Mouse (Mus musculus) liver, adult 2 months (tissue): ENCODE measurements at regions not wholly inside any gene's neighbourhood (a gene's known extent, or its start where the extent isn't known, plus 50 kb on each side); places are given as distances from the start of the nearest gene placed in this dataset.
A peak's percentile ranks its signal among the peaks of the same experiment; 100 is the strongest.
"Not testable (repeated sequence)": the region's sequence is repeated elsewhere in the genome, so short reads cannot be mapped to it uniquely, and the experiment has no call there.

ENCODE experiments used
- DNase-seq: peaks from one replicate; pipeline ENCODE4 v3.0.0-alpha.2; 2011; ENCODE audit warnings: low read depth, low spot score; ENCODE audit errors: extremely low read depth
- H3K27ac ChIP-seq: fragments of 200-500 bp; replicated peaks from 2 replicates; pipeline ENCODE4 v1.5.1; 2012; ENCODE audit warnings: low read depth, mild to moderate bottlenecking, control low read depth, inconsistent platforms, low read length; ENCODE audit not compliant: insufficient read depth
- H3K27me3 ChIP-seq: fragments of 200-500 bp; 2 replicates; pipeline ENCODE4 v1.6.1; 2012; ENCODE audit warnings: mild to moderate bottlenecking, moderate library complexity, low read length, inconsistent platforms; ENCODE audit not compliant: control insufficient read depth, insufficient read depth
- H3K36me3 ChIP-seq: fragments of 200-500 bp; 2 replicates; pipeline ENCODE4 v1.6.1; 2012; ENCODE audit warnings: low read length, inconsistent platforms; ENCODE audit not compliant: control insufficient read depth, insufficient read depth
- H3K4me1 ChIP-seq: fragments of 200-500 bp; 2 replicates; pipeline ENCODE4 v1.6.1; 2011; ENCODE audit warnings: low read length; ENCODE audit not compliant: control insufficient read depth, insufficient read depth
- H3K4me3 ChIP-seq: fragments of 200-500 bp; 2 replicates; pipeline ENCODE4 v1.5.1; 2011; ENCODE audit warnings: low read depth, mild to moderate bottlenecking, control low read depth, low read length, moderate library complexity; ENCODE audit not compliant: insufficient read depth
- H3K79me2 ChIP-seq: fragments of 200-500 bp; 2 replicates; pipeline ENCODE4 v1.6.1; 2012; ENCODE audit warnings: inconsistent platforms, mild to moderate bottlenecking, low read length, moderate library complexity; ENCODE audit not compliant: control insufficient read depth, insufficient read depth
- H3K9ac ChIP-seq: fragments of 200-500 bp; 2 replicates; pipeline ENCODE4 v1.6.1; 2012; ENCODE audit warnings: low read depth, mild to moderate bottlenecking, control low read depth, inconsistent platforms, low read length
- CTCF ChIP-seq: fragments of 200-500 bp; IDR thresholded peaks from 2 replicates; pipeline ENCODE4 v1.5.1; 2011; ENCODE audit warnings: low read depth, low read length, control low read depth
- POLR2A ChIP-seq: fragments of 200-500 bp; IDR thresholded peaks from 2 replicates; pipeline ENCODE4 v1.6.1; 2011; ENCODE audit warnings: low read length, control low read depth; ENCODE audit not compliant: insufficient read depth; ENCODE audit errors: extremely low read depth
- WGBS: fragments of 180-500 bp; shearing (Covaris S2); methylation state at CpG from one replicate; pipeline ENCODE4 v1.1.7; 2018; 5-methylcytosine and 5-hydroxymethylcytosine counted together

DNA sequence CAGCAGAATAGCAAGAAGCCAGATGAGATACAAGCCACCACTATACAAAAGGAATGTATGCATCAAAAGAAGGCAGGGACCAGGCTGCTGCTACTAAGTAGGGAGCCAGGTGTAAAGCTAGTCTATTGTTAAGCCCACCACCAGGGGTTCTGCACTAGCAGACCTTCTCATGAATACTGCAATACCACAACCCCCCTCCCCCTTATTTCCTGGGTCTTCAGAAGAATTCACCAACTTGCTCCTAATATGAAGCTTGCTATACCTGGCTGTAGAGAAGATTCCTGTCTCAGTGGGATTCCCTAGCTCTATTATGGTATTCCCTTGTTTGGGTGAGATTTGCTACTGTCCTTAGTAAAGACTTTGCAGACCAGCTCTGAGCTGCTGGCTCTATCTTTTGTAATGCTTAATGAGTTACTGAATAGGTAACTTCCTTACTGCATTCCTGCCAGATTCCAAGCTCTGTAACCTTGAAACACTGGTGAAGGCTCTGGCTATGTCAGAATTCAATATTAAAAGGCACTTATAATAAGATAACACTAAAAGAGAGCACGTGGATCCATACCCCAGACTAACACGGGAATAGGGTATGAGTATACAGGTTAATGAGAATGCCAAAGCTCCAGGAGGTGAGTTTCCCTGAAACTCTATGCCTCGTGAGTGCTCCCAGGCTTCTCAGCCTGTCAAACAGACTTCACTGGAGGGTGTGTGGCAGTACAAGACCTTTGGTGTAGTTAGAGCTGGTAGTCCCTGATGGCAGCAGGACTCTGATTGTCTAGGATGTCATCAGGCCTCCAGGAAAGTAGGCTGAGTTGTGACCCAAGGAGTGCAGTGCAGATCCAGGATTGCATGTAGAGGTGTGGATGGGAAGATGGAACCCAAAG, 455.5 kb downstream of the Plxdc2 start:
- 44% methylated on average over 3 of the region's 3 CpGs for WGBS
- H3K9ac ChIP-seq, H3K4me1 ChIP-seq, H3K36me3 ChIP-seq, H3K79me2 ChIP-seq, H3K27me3 ChIP-seq, DNase-seq, H3K27ac ChIP-seq, H3K4me3 ChIP-seq: not testable (repeated sequence)

DNA sequence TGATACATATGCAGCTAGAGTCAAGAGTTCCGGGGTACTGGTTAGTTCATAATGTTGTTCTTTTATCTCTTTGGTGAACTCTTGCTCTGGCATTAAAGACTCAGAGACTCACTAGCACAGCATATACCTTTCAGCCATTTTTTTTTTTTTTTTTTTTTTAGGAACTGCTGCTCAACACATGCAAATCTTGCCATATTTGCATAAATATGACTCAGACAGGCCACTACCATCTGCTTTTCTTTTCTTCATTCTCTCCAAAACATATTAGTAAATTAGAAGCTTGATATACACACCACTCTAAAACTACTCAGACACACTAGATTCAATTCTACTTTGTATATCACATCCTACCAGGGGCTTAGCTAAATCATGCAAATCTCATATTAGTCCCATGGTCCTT, 464.3 kb downstream of the Plxdc2 start:
- TF ChIP-seq CTCF (no peak), POLR2A (no peak)
- 82% methylated on average over 1 of the region's 1 CpGs for WGBS

DNA sequence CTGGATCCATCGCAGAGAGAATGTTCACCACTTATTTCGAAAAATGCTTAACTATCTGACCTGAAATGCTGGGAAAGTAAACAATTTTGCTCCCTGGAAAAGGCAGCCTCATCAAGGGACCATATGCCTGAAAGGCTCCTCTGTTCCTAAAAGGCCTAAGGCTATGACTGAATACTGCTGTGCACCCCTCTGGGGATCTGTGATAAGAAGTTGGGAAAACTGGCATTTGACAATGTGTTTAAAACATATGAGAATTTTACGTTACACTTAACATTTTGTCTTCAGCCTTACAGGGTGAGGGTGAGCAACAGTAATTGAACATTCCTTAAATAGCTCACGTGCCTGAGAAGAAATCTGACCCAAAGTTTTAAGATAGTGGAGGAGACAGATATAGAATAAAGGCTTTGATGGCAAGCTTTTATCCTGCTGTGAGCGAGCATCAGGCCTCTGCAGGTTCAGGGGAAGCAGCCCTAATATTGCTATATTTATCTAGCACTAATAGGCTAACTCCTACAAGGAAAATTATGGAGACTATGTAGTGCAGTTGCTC, 468.7 kb downstream of the Plxdc2 start:
- TF ChIP-seq CTCF = no peak
- TF ChIP-seq POLR2A = no peak
- no peaks in the 10 kb centered on the region for H3K79me2 ChIP-seq
- no peak overlapping the region for H3K4me3 ChIP-seq
- no peaks in the 10 kb centered on the region for H3K27me3 ChIP-seq
- no peak overlapping the region for H3K27ac ChIP-seq
- 56% methylated on average over 5 of the region's 5 CpGs for WGBS
- H3K36me3 ChIP-seq = no peaks in the 10 kb centered on the region
- no peak for DNase-seq
- H3K4me1 ChIP-seq = no peaks in the 10 kb centered on the region
- H3K9ac ChIP-seq = no peak overlapping the region

More for the DNA sequence above, 464.3 kb downstream of the Plxdc2 start:
- H3K4me1 ChIP-seq = no peaks in the 10 kb centered on the region
- H3K36me3 ChIP-seq = no peaks in the 10 kb centered on the region
- no peak overlapping the region for H3K9ac ChIP-seq
- H3K27ac ChIP-seq = no peak overlapping the region
- no peak for DNase-seq
- H3K27me3 ChIP-seq = no peaks in the 10 kb centered on the region
- no peak overlapping the region for H3K4me3 ChIP-seq
- H3K79me2 ChIP-seq = no peaks in the 10 kb centered on the region

DNA sequence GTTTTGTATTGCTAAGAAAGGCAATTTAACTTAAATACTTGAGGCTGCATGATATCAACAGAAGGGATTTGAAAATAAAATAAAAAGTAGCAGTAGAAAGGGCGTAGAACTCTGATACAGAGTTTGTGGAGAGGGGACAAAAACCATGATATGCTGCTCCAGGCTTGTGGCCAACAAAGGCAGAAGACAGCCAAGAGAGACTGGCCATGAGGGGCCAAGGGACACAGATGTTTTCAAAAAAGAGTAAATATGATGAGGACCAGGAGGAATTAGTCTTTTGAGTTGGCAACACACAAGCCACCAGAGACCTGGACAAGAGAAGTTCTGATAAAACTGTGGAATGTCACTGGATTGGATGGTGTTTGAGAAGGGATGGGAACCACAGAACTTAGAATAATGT, 471.2 kb downstream of the Plxdc2 start:
- no peaks in the 10 kb centered on the region for H3K4me1 ChIP-seq
- H3K9ac ChIP-seq = no peak overlapping the region
- no peaks in the 10 kb centered on the region for H3K27me3 ChIP-seq
- TF ChIP-seq POLR2A (no peak), CTCF (no peak)
- no peak overlapping the region for H3K4me3 ChIP-seq
- no peaks in the 10 kb centered on the region for H3K36me3 ChIP-seq
- DNase-seq = peak; percentile 5
- no peak overlapping the region for H3K27ac ChIP-seq
- H3K79me2 ChIP-seq = no peaks in the 10 kb centered on the region
- WGBS = 53% methylated on average over 1 of the region's 1 CpGs

DNA sequence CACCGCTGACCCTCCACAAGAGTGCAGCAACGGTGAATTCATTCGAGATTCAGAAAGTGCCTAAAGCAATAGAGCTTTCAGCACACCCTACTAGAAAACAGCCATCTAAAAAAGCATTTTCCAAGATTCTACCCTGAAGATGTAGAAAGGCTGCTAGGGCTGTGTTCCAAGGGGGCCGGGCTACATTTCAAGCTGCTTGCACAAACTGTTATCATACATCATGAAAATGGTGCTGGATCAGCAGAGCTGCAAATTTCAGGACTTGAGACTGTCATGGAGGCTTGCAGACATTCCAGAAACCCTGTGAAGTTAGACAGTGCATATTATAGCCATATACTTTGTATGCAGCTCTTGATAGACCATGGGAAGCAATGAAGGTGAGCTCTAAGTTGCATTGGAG, 479.9 kb downstream of the Plxdc2 start:
- Histone ChIP-seq H3K4me3 (no peak overlapping the region), H3K4me1 (no peaks in the 10 kb centered on the region), H3K9ac (no peak overlapping the region), H3K79me2 (no peaks in the 10 kb centered on the region), H3K27ac (no peak overlapping the region), H3K36me3 (no peaks in the 10 kb centered on the region), H3K27me3 (no peaks in the 10 kb centered on the region)
- 87% methylated on average over 4 of the region's 4 CpGs for WGBS
- no peak for DNase-seq
- TF ChIP-seq CTCF = no peak
- no peak for TF ChIP-seq POLR2A

DNA sequence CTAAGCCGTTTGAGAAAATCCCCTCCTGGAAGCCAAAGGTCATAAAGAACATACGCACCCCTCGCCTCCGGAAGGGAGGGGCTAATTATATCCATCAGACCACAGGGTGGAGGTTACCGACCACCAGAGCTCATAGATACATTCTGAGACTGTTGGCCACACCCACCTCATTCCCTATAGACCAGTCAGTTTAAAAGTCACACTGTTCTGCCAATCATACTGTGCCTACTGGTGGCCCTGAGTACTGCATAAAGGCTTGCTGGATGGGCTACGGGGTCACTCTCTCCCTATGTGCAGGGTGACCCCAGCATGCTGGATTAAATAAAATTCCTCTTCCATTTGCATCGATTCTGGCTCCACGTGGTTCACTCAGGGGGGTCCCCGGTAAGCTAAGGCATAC, 482.6 kb downstream of the Plxdc2 start:
- H3K27ac ChIP-seq = no peak overlapping the region
- H3K4me3 ChIP-seq = no peak overlapping the region
- no peaks in the 10 kb centered on the region for H3K27me3 ChIP-seq
- no peak overlapping the region for H3K9ac ChIP-seq
- 84% methylated on average over 9 of the region's 9 CpGs for WGBS
- TF ChIP-seq POLR2A (no peak), CTCF (no peak)
- no peaks in the 10 kb centered on the region for H3K79me2 ChIP-seq
- no peaks in the 10 kb centered on the region for H3K36me3 ChIP-seq
- H3K4me1 ChIP-seq = no peaks in the 10 kb centered on the region
- no peak for DNase-seq
